Mouse (Mus musculus): ENCODE measurements around the gene Ran. TPM values are rescaled to one million over a fixed set of nuclear protein-coding genes. Genes with fewer than 3 reads are reported as not detected.

Gene Ran
- polyA plus RNA-seq, 1 experiment from 2014 or later, result 326 TPM

GRCm38 (mm10) chr5:129025048-129025447, 5.2 kb downstream of the Ran start:
- no peak overlapping the region for H3K4me3 ChIP-seq (ENCODE audit: low read length)
- H3K9ac ChIP-seq (ENCODE audit: low read depth, low read length), result no peak overlapping the region
- no peak for ATAC-seq
- H3K9me3 ChIP-seq (ENCODE audit: control insufficient read depth, low read length), result no peaks in the 10 kb centered on the region
- 35% methylated on average over 2 of the region's 2 CpGs for WGBS
- no peaks in the 10 kb centered on the region for H3K27me3 ChIP-seq (replicated peaks; ENCODE audit: control insufficient read depth, insufficient read depth, low read length)
- peaks cover 6% of the 10 kb centered on the region for H3K4me1 ChIP-seq (ENCODE audit: control insufficient read depth, insufficient read depth, low read depth, low read length)
- H3K36me3 ChIP-seq (ENCODE audit: control insufficient read depth, insufficient read depth, low read length), result peaks cover 11% of the 10 kb centered on the region
- H3K4me2 ChIP-seq (ENCODE audit: low read length), result no peak overlapping the region
- no peak overlapping the region for H3K27ac ChIP-seq (ENCODE audit: low read depth, low read length)

- no peaks in the 10 kb centered on the region for H3K9me3 ChIP-seq (ENCODE audit: control insufficient read depth, low read length)
- H3K27me3 ChIP-seq (replicated peaks; ENCODE audit: control insufficient read depth, insufficient read depth, low read length), result no peaks in the 10 kb centered on the region
- H3K9ac ChIP-seq (ENCODE audit: low read depth, low read length), result no peak overlapping the region
- no peak overlapping the region for H3K4me3 ChIP-seq (ENCODE audit: low read length)
- no peak overlapping the region for H3K27ac ChIP-seq (ENCODE audit: low read depth, low read length)
- WGBS, result 94% methylated on average over 2 of the region's 2 CpGs
- H3K4me1 ChIP-seq (ENCODE audit: control insufficient read depth, insufficient read depth, low read depth, low read length), result peaks cover 6% of the 10 kb centered on the region
- no peak for ATAC-seq
- H3K36me3 ChIP-seq (ENCODE audit: control insufficient read depth, insufficient read depth, low read length), result peaks cover 11% of the 10 kb centered on the region
- no peak overlapping the region for H3K4me2 ChIP-seq (ENCODE audit: low read length)
Measured at GRCm38 (mm10) chr5:129025725-129026124, 5.9 kb downstream of the Ran start.

GRCm38 (mm10) chr5:129026171-129026570, 6.3 kb downstream of the Ran start:
- H3K27me3 ChIP-seq (replicated peaks; ENCODE audit: control insufficient read depth, insufficient read depth, low read length), result no peaks in the 10 kb centered on the region
- H3K4me1 ChIP-seq (ENCODE audit: control insufficient read depth, insufficient read depth, low read depth, low read length), result peaks cover 6% of the 10 kb centered on the region
- ATAC-seq, result no peak
- no peak overlapping the region for H3K9ac ChIP-seq (ENCODE audit: low read depth, low read length)
- peaks cover 11% of the 10 kb centered on the region for H3K36me3 ChIP-seq (ENCODE audit: control insufficient read depth, insufficient read depth, low read length)
- no peak overlapping the region for H3K4me3 ChIP-seq (ENCODE audit: low read length)
- H3K4me2 ChIP-seq (ENCODE audit: low read length), result no peak overlapping the region
- H3K27ac ChIP-seq (ENCODE audit: low read depth, low read length), result no peak overlapping the region
- 86% methylated on average over 3 of the region's 3 CpGs for WGBS
- no peaks in the 10 kb centered on the region for H3K9me3 ChIP-seq (ENCODE audit: control insufficient read depth, low read length)

- no peak for ATAC-seq
- no peak overlapping the region for H3K4me2 ChIP-seq (ENCODE audit: low read length)
- H3K27ac ChIP-seq (ENCODE audit: low read depth, low read length), result no peak overlapping the region
- H3K27me3 ChIP-seq (replicated peaks; ENCODE audit: control insufficient read depth, insufficient read depth, low read length), result no peaks in the 10 kb centered on the region
- peaks cover 3% of the 10 kb centered on the region for H3K4me1 ChIP-seq (ENCODE audit: control insufficient read depth, insufficient read depth, low read depth, low read length)
- no peak overlapping the region for H3K9ac ChIP-seq (ENCODE audit: low read depth, low read length)
- H3K36me3 ChIP-seq (ENCODE audit: control insufficient read depth, insufficient read depth, low read length), result peaks cover 11% of the 10 kb centered on the region
- 70% methylated on average over 1 of the region's 1 CpGs for WGBS
- no peaks in the 10 kb centered on the region for H3K9me3 ChIP-seq (ENCODE audit: control insufficient read depth, low read length)
- no peak overlapping the region for H3K4me3 ChIP-seq (ENCODE audit: low read length)
Measured at GRCm38 (mm10) chr5:129026637-129027036, 6.8 kb downstream of the Ran start.

GRCm38 (mm10) chr5:129029131-129029723, 9.4 kb downstream of the Ran start:
- WGBS, result 70% methylated on average over 5 of the region's 5 CpGs
- no peak for ATAC-seq
- peaks cover 9% of the 10 kb centered on the region; the same call in 1 of the 2 replicates for H3K36me3 ChIP-seq (ENCODE audit: control insufficient read depth, insufficient read depth, low read length)
- H3K4me2 ChIP-seq (ENCODE audit: low read length), result no peak overlapping the region
- no peaks in the 10 kb centered on the region for H3K4me1 ChIP-seq (ENCODE audit: control insufficient read depth, insufficient read depth, low read depth, low read length)
- no peaks in the 10 kb centered on the region for H3K27me3 ChIP-seq (replicated peaks; ENCODE audit: control insufficient read depth, insufficient read depth, low read length)
- H3K4me3 ChIP-seq (ENCODE audit: low read length), result no peak overlapping the region
- no peaks in the 10 kb centered on the region for H3K9me3 ChIP-seq (ENCODE audit: control insufficient read depth, low read length)
- no peak overlapping the region for H3K27ac ChIP-seq (ENCODE audit: low read depth, low read length)
- no peak overlapping the region for H3K9ac ChIP-seq (ENCODE audit: low read depth, low read length)

GRCm38 (mm10) chr5:129036678-129037077, 16.8 kb downstream of the Ran start:
- H3K36me3 ChIP-seq (ENCODE audit: control insufficient read depth, insufficient read depth, low read length), result no peaks in the 10 kb centered on the region
- no peaks in the 10 kb centered on the region for H3K9me3 ChIP-seq (ENCODE audit: control insufficient read depth, low read length)
- 89% methylated on average over 5 of the region's 5 CpGs for WGBS
- no peak overlapping the region for H3K9ac ChIP-seq (ENCODE audit: low read depth, low read length)
- H3K27ac ChIP-seq (ENCODE audit: low read depth, low read length), result no peak overlapping the region
- no peak for ATAC-seq
- no peaks in the 10 kb centered on the region for H3K27me3 ChIP-seq (replicated peaks; ENCODE audit: control insufficient read depth, insufficient read depth, low read length)
- no peak overlapping the region for H3K4me3 ChIP-seq (ENCODE audit: low read length)
- no peaks in the 10 kb centered on the region for H3K4me1 ChIP-seq (ENCODE audit: control insufficient read depth, insufficient read depth, low read depth, low read length)
- H3K4me2 ChIP-seq (ENCODE audit: low read length), result no peak overlapping the region

- 83% methylated on average over 7 of the region's 7 CpGs for WGBS
Measured at GRCm38 (mm10) chr5:129037739-129038138, 17.9 kb downstream of the Ran start.

GRCm38 (mm10) chr5:129045641-129046580, 26.0 kb downstream of the Ran start:
- Histone ChIP-seq H3K27ac (ENCODE audit: low read depth, low read length) (peak overlapping the region; percentile 63), H3K36me3 (ENCODE audit: control insufficient read depth, insufficient read depth, low read length) (no peaks in the 10 kb centered on the region), H3K4me3 (ENCODE audit: low read length) (no peak overlapping the region), H3K27me3 (replicated peaks; ENCODE audit: control insufficient read depth, insufficient read depth, low read length) (no peaks in the 10 kb centered on the region), H3K4me1 (ENCODE audit: control insufficient read depth, insufficient read depth, low read depth, low read length) (peaks cover 9% of the 10 kb centered on the region), H3K9me3 (ENCODE audit: control insufficient read depth, low read length) (no peaks in the 10 kb centered on the region), H3K9ac (ENCODE audit: low read depth, low read length) (peak overlapping the region; percentile 35; the same call in 1 of the 2 replicates), H3K4me2 (ENCODE audit: low read length) (peak overlapping the region; percentile 21)
- ATAC-seq, result 0 out of 2 replicates have a peak, but pooled peaks have one; percentile 50
- 28% methylated on average over 26 of the region's 26 CpGs for WGBS

More at GRCm38 (mm10) chr5:129037739-129038138, 17.9 kb downstream of the Ran start:
- Histone ChIP-seq H3K4me2 (ENCODE audit: low read length) (no peak overlapping the region), H3K27ac (ENCODE audit: low read depth, low read length) (no peak overlapping the region), H3K36me3 (ENCODE audit: control insufficient read depth, insufficient read depth, low read length) (no peaks in the 10 kb centered on the region), H3K4me1 (ENCODE audit: control insufficient read depth, insufficient read depth, low read depth, low read length) (no peaks in the 10 kb centered on the region), H3K27me3 (replicated peaks; ENCODE audit: control insufficient read depth, insufficient read depth, low read length) (no peaks in the 10 kb centered on the region), H3K9me3 (ENCODE audit: control insufficient read depth, low read length) (no peaks in the 10 kb centered on the region), H3K4me3 (ENCODE audit: low read length) (no peak overlapping the region), H3K9ac (ENCODE audit: low read depth, low read length) (no peak overlapping the region)
- no peak for ATAC-seq

- no peak overlapping the region for H3K27ac ChIP-seq (ENCODE audit: low read depth, low read length)
- H3K9ac ChIP-seq (ENCODE audit: low read depth, low read length), result no peak overlapping the region
- H3K4me1 ChIP-seq (ENCODE audit: control insufficient read depth, insufficient read depth, low read depth, low read length), result peaks cover 16% of the 10 kb centered on the region
- no peaks in the 10 kb centered on the region for H3K27me3 ChIP-seq (replicated peaks; ENCODE audit: control insufficient read depth, insufficient read depth, low read length)
- no peak overlapping the region for H3K4me3 ChIP-seq (ENCODE audit: low read length)
- H3K9me3 ChIP-seq (ENCODE audit: control insufficient read depth, low read length), result no peaks in the 10 kb centered on the region
- WGBS, result 43% methylated on average over 9 of the region's 9 CpGs
- H3K4me2 ChIP-seq (ENCODE audit: low read length), result no peak overlapping the region
- no peaks in the 10 kb centered on the region for H3K36me3 ChIP-seq (ENCODE audit: control insufficient read depth, insufficient read depth, low read length)
- no peak for ATAC-seq
Measured at GRCm38 (mm10) chr5:129049372-129049771, 29.5 kb downstream of the Ran start.

All from hindbrain, embryonic 16.5 days (tissue).